ENCODE assay signal across 8 mouse cellular contexts in genomic region chr7:6729061-6729817, GRCm38 (mm10). TPM values are rescaled to one million over a fixed set of nuclear protein-coding genes. Genes with fewer than 3 reads are reported as not detected.
DNase-seq lines count a peak whose midpoint lies in the region; ATAC-seq and TF ChIP-seq lines count a peak whose summit lies in the region.

No protein-coding gene starts in this region.

- H3K79me2 ChIP-seq in heart, adult 2 months (replicated peaks; ENCODE audit: control insufficient read depth, insufficient read depth, low read length) = no peaks in the 10 kb centered on the region

- peak overlapping the region; percentile 63 for H3K4me3 ChIP-seq in embryonic facial prominence, embryonic 14.5 days (ENCODE audit: low read depth, low read length)
- peak overlapping the region; percentile 59 for H3K4me3 ChIP-seq in heart, adult 2 months
- peak overlapping the region; percentile 68 for H3K4me3 ChIP-seq in kidney, adult 2 months (ENCODE audit: insufficient read depth, low read depth, low read length)
- peak overlapping the region; percentile 63 for H3K4me3 ChIP-seq in limb, embryonic 11.5 days (ENCODE audit: low read depth, low read length)
- peak overlapping the region; percentile 59 for H3K4me3 ChIP-seq in midbrain, embryonic 12.5 days
- H3K4me3 ChIP-seq in spleen, adult 2 months (ENCODE audit: extremely low read depth, insufficient read depth, insufficient read length) = peak overlapping the region; percentile 2; the same call in 1 of the 2 replicates

- peaks cover 21% of the 10 kb centered on the region for H3K36me3 ChIP-seq in embryonic facial prominence, embryonic 14.5 days (ENCODE audit: control insufficient read depth, insufficient read depth, low read length)
- no peaks in the 10 kb centered on the region for H3K36me3 ChIP-seq in heart, adult 2 months (ENCODE audit: control insufficient read depth, insufficient read depth, low read length)
- no peaks in the 10 kb centered on the region for H3K36me3 ChIP-seq in kidney, adult 2 months (ENCODE audit: control insufficient read depth, insufficient read depth, low read length)
- 0 out of 2 replicates have a peak, but pooled peaks cover 3% of the 10 kb centered on the region for H3K36me3 ChIP-seq in limb, embryonic 11.5 days (ENCODE audit: control insufficient read depth, insufficient read depth, low read length)
- peaks cover 14% of the 10 kb centered on the region for H3K36me3 ChIP-seq in midbrain, embryonic 12.5 days
- no peaks in the 10 kb centered on the region for H3K36me3 ChIP-seq in spleen, adult 2 months (ENCODE audit: control insufficient read depth, insufficient read depth, low read length)

- H3K4me1 ChIP-seq in embryonic facial prominence, embryonic 14.5 days (ENCODE audit: control insufficient read depth, insufficient read depth, low read length) = no peaks in the 10 kb centered on the region
- no peaks in the 10 kb centered on the region for H3K4me1 ChIP-seq in heart, adult 2 months (ENCODE audit: control insufficient read depth, insufficient read depth, low read length)
- H3K4me1 ChIP-seq in kidney, adult 2 months (ENCODE audit: control insufficient read depth, insufficient read depth, low read length) = no peaks in the 10 kb centered on the region
- H3K4me1 ChIP-seq in limb, embryonic 11.5 days (ENCODE audit: control insufficient read depth, insufficient read depth, low read length) = no peaks in the 10 kb centered on the region
- no peaks in the 10 kb centered on the region for H3K4me1 ChIP-seq in midbrain, embryonic 12.5 days
- no peaks in the 10 kb centered on the region for H3K4me1 ChIP-seq in spleen, adult 2 months (ENCODE audit: control insufficient read depth, insufficient read depth, insufficient read length)

- ATAC-seq in embryonic facial prominence, embryonic 14.5 days (ENCODE audit: low read depth) = peak; percentile 56
- ATAC-seq in limb, embryonic 11.5 days (ENCODE audit: insufficient number of reproducible peaks, low FRiP score, low TSS enrichment, low read depth) = peak; percentile 73
- ATAC-seq in midbrain, embryonic 12.5 days (ENCODE audit: low FRiP score, low read depth) = peak; percentile 56

- TF ChIP-seq POLR2A in heart, adult 2 months (IDR thresholded peaks at IDR 0.05; ENCODE audit: insufficient read depth, low read depth, low read length) = peak; percentile 26; the same call in 1 of the 2 replicates
- TF ChIP-seq POLR2A in kidney, adult 2 months (IDR thresholded peaks at IDR 0.05; ENCODE audit: low read depth, low read length) = no peak
- no peak for TF ChIP-seq POLR2A in spleen, adult 2 months (IDR thresholded peaks at IDR 0.05; ENCODE audit: low read depth, low read length)

- peak overlapping the region; percentile 79 for H3K9ac ChIP-seq in embryonic facial prominence, embryonic 14.5 days (ENCODE audit: low read depth, low read length)
- peak overlapping the region; percentile 64 for H3K9ac ChIP-seq in heart, adult 2 months (ENCODE audit: low read depth, low read length)
- H3K9ac ChIP-seq in limb, embryonic 11.5 days (ENCODE audit: low read length) = peak overlapping the region; percentile 67
- peak overlapping the region; percentile 53 for H3K9ac ChIP-seq in midbrain, embryonic 12.5 days (replicated peaks)

- H3K9me3 ChIP-seq in embryonic facial prominence, embryonic 14.5 days (ENCODE audit: control insufficient read depth, low read length) = peaks cover 44% of the 10 kb centered on the region
- H3K9me3 ChIP-seq in limb, embryonic 11.5 days (ENCODE audit: control insufficient read depth, low read length) = peaks cover 34% of the 10 kb centered on the region
- H3K9me3 ChIP-seq in midbrain, embryonic 12.5 days = peaks cover 26% of the 10 kb centered on the region

- peak; percentile 45 for DNase-seq in spleen, adult 18-20 months
- DNase-seq in spleen, adult 12 weeks (ENCODE audit: low spot score) = no peak
- DNase-seq in embryonic facial prominence, embryonic 14.5 days (ENCODE audit: low spot score) = peak; percentile 98
- peak; percentile 92 to 94 for DNase-seq in heart, adult 2 months
- DNase-seq in kidney, adult 2 months = peak; percentile 98
- DNase-seq in limb, embryonic 11.5 days (ENCODE audit: low spot score) = peak; percentile 94
- peak in 1 of 2 experiments; percentile 15 for DNase-seq in spleen, adult 2 months (ENCODE audit: low read depth in 1 of 2, low spot score in 2 of 2)

- WGBS in embryonic facial prominence, embryonic 14.5 days = 53% methylated on average over 34 of the region's 37 CpGs
- whole genome bisulfite sequencing in heart, adult 2 months = 52% methylated on average over 37 of the region's 37 CpGs
- WGBS in kidney, adult 2 months = 41% methylated on average over 37 of the region's 37 CpGs
- WGBS in limb, embryonic 11.5 days = 56% methylated on average over 37 of the region's 37 CpGs
- 54% methylated on average over 37 of the region's 37 CpGs for WGBS in midbrain, embryonic 12.5 days
- WGBS in spleen, adult 2 months = 45% methylated on average over 37 of the region's 37 CpGs

- H3K27me3 ChIP-seq in embryonic facial prominence, embryonic 14.5 days (replicated peaks; ENCODE audit: control insufficient read depth, insufficient read depth, low read length) = no peaks in the 10 kb centered on the region
- H3K27me3 ChIP-seq in heart, adult 2 months (ENCODE audit: control insufficient read depth, insufficient read depth, low read length) = no peaks in the 10 kb centered on the region
- H3K27me3 ChIP-seq in kidney, adult 2 months (replicated peaks; ENCODE audit: control insufficient read depth, insufficient read depth, low read length) = no peaks in the 10 kb centered on the region
- no peaks in the 10 kb centered on the region for H3K27me3 ChIP-seq in limb, embryonic 11.5 days (ENCODE audit: control insufficient read depth, insufficient read depth, low read length)
- H3K27me3 ChIP-seq in midbrain, embryonic 12.5 days = no peaks in the 10 kb centered on the region
- no peaks in the 10 kb centered on the region for H3K27me3 ChIP-seq in spleen, adult 2 months (ENCODE audit: control insufficient read depth, insufficient read depth, low read length)

- TF ChIP-seq EP300 in heart, adult 2 months (IDR thresholded peaks at IDR 0.05; ENCODE audit: insufficient read depth, low read depth, low read length) = no peak

- peak overlapping the region; percentile 56 for H3K4me2 ChIP-seq in embryonic facial prominence, embryonic 14.5 days (ENCODE audit: low read depth, low read length)
- peak overlapping the region; percentile 43 for H3K4me2 ChIP-seq in limb, embryonic 11.5 days (ENCODE audit: low read depth, severe bottlenecking)
- peak overlapping the region; percentile 60 for H3K4me2 ChIP-seq in midbrain, embryonic 12.5 days (replicated peaks)

- H3K27ac ChIP-seq in embryonic facial prominence, embryonic 14.5 days (replicated peaks; ENCODE audit: low read depth, low read length) = peak overlapping the region; percentile 90
- H3K27ac ChIP-seq in heart, adult 2 months = peak overlapping the region; percentile 85
- H3K27ac ChIP-seq in kidney, adult 2 months (ENCODE audit: insufficient read depth, low read depth, low read length) = peak overlapping the region; percentile 74
- H3K27ac ChIP-seq in limb, embryonic 11.5 days (replicated peaks; ENCODE audit: low read depth, low read length) = peak overlapping the region; percentile 44; the same call in 1 of the 2 replicates
- peak overlapping the region; percentile 93 for H3K27ac ChIP-seq in midbrain, embryonic 12.5 days (replicated peaks)
- H3K27ac ChIP-seq in spleen, adult 2 months (ENCODE audit: insufficient read depth, low read length) = no peak overlapping the region

- intact Hi-C loops in heart, adult 2 months (cut with DNase I) = loop anchor here (5.0 kb wide), 4 partner anchors 67 to 442 kb away; partner anchors contain the start of genes Zfp667 and Zfp78

- peak; percentile 54 for TF ChIP-seq CTCF in heart, adult 2 months (IDR thresholded peaks at IDR 0.05)
- peak; percentile 20; the same call in 1 of the 2 replicates for TF ChIP-seq CTCF in kidney, adult 2 months (conservative IDR thresholded peaks at IDR 0.05; ENCODE audit: insufficient read depth, insufficient read length, low read depth, low read length)
- no peak for TF ChIP-seq CTCF in spleen, adult 2 months (IDR thresholded peaks at IDR 0.05; ENCODE audit: extremely low read depth, insufficient read depth, insufficient read length, insufficient replicate concordance)

RNA-seq across cellular contexts. Expression of gene Peg3, which starts 1.0 kb away (rescaled TPM):
- polyA plus RNA-seq in embryonic facial prominence, embryonic 14.5 days (2014; fragmentation: Nextera tagmentation; extraction: Ambion mirVana) = 356 and 388 TPM in 2 replicates
- 1 to 10 TPM; 5.9 to 8.0 TPM for total RNA-seq in heart, adult 2 months (2021)
- 4.3 and 8.2 TPM in 2 replicates for polyA plus RNA-seq in heart, adult 2 months (2012; rRNA removed)
- 5.6 and 5.7 TPM in 2 replicates for polyA plus RNA-seq in kidney, adult 2 months (2012; rRNA removed)
- polyA plus RNA-seq in limb, embryonic 11.5 days (2014; fragmentation: Nextera tagmentation; extraction: Ambion mirVana) = 342 and 380 TPM in 2 replicates
- 104 and 105 TPM in 2 replicates for polyA plus RNA-seq in midbrain, embryonic 12.5 days (2016; fragmentation: Nextera tagmentation; extraction: Ambion mirVana)
- 0.58 and 0.64 TPM in 2 replicates for polyA plus RNA-seq in spleen, adult 2 months (2012; rRNA removed)

RNA-seq across cellular contexts. Expression of gene Usp29, which starts 1.1 kb away (rescaled TPM):
- 12.2 and 12.7 TPM in 2 replicates for polyA plus RNA-seq in embryonic facial prominence, embryonic 14.5 days (2014; fragmentation: Nextera tagmentation; extraction: Ambion mirVana)
- total RNA-seq in heart, adult 2 months (2021) = under 1 TPM in 1 of 2 experiments, not detected in 1; 0.11 TPM
- 0.16 and 0.26 TPM in 2 replicates for polyA plus RNA-seq in heart, adult 2 months (2012; rRNA removed)
- 0.10 and 0.17 TPM in 2 replicates for polyA plus RNA-seq in kidney, adult 2 months (2012; rRNA removed)
- 21.5 and 22.2 TPM in 2 replicates for polyA plus RNA-seq in limb, embryonic 11.5 days (2014; fragmentation: Nextera tagmentation; extraction: Ambion mirVana)
- polyA plus RNA-seq in midbrain, embryonic 12.5 days (2016; fragmentation: Nextera tagmentation; extraction: Ambion mirVana) = 17.5 and 18.9 TPM in 2 replicates
- not detected in 2 replicates for polyA plus RNA-seq in spleen, adult 2 months (2012; rRNA removed)

RNA-seq across cellular contexts. Expression of gene Zim1, which starts 33.0 kb away (rescaled TPM):
- polyA plus RNA-seq in embryonic facial prominence, embryonic 14.5 days (2014; fragmentation: Nextera tagmentation; extraction: Ambion mirVana) = 24.4 and 34.6 TPM in 2 replicates
- 1 to 10 TPM; 3.8 to 4.2 TPM for total RNA-seq in heart, adult 2 months (2021)
- 0.57 and 3.1 TPM in 2 replicates for polyA plus RNA-seq in heart, adult 2 months (2012; rRNA removed)
- 0.53 and 1.2 TPM in 2 replicates for polyA plus RNA-seq in kidney, adult 2 months (2012; rRNA removed)
- polyA plus RNA-seq in limb, embryonic 11.5 days (2014; fragmentation: Nextera tagmentation; extraction: Ambion mirVana) = 4.7 and 5.6 TPM in 2 replicates
- 0.86 and 1.1 TPM in 2 replicates for polyA plus RNA-seq in midbrain, embryonic 12.5 days (2016; fragmentation: Nextera tagmentation; extraction: Ambion mirVana)
- 0.02 TPM in 2 replicates for polyA plus RNA-seq in spleen, adult 2 months (2012; rRNA removed)

Comparison
In these comparisons a context has a peak if more than half of its experiments do, and no peak if none do; other contexts are left out.
1. H3K4me3 ChIP-seq: peak in every context shown above with its lines; median percentile 68 in kidney, adult 2 months; 63 in embryonic facial prominence, embryonic 14.5 days; 63 in limb, embryonic 11.5 days; 59 in heart, adult 2 months; 59 in midbrain, embryonic 12.5 days; 2 in spleen, adult 2 months.
2. RNA of gene Peg3, which starts 1.0 kb away (polyA plus RNA-seq): 356 to 388 TPM in embryonic facial prominence, embryonic 14.5 days, 342 to 380 TPM in limb, embryonic 11.5 days and 104 to 105 TPM in midbrain, embryonic 12.5 days; 5.6 to 5.7 TPM in kidney, adult 2 months, 4.3 to 8.2 TPM in heart, adult 2 months and 0.58 to 0.64 TPM in spleen, adult 2 months; every median in the first group is over 10 times any median in the second.
3. RNA of gene Usp29, which starts 1.1 kb away (polyA plus RNA-seq): 21.5 to 22.2 TPM in limb, embryonic 11.5 days, 17.5 to 18.9 TPM in midbrain, embryonic 12.5 days and 12.2 to 12.7 TPM in embryonic facial prominence, embryonic 14.5 days; 0.10 to 0.17 TPM in kidney, adult 2 months, 0.16 to 0.26 TPM in heart, adult 2 months and not detected in spleen, adult 2 months; every median in the first group is over 10 times any median in the second.
4. Peak in every context shown above with its lines, with median percentiles within 50 percentile points of each other: ATAC-seq, H3K4me2 ChIP-seq and H3K9ac ChIP-seq.